Mouse (Mus musculus) inflammation-experienced regulatory T-cells, adult 6 months (primary cell): ENCODE results near the gene Bnip1. TPM values are rescaled to one million over a fixed set of nuclear protein-coding genes. Genes with fewer than 3 reads are reported as not detected.
A peak's percentile ranks its signal among the peaks of the same experiment; 100 is the strongest.

Experiments
- ATAC-seq: one replicate; pipeline ENCODE4 v1.8.0; 2017
- polyA plus RNA-seq, 3 experiments: library from polyadenylated mRNA; unstranded; fragments of 100-300 nt; shearing (Covaris generic); gene quantifications; one replicate each; pipeline ENCODE4 v1.2.1; 2017

Gene Bnip1
- polyA plus RNA-seq, result 10 to 100 TPM; 37.8 to 39.2 (median 38.1) TPM

- ATAC-seq, result peak; percentile 72
These were observed at the start of gene Bnip1 for GRCm38 (mm10) chr17:26780750-26781571. Gene Bnip1, plus strand, starts transcription at chr17:26781066.

- ATAC-seq, result no peak
These were observed 38.3 kb upstream of the Bnip1 start for GRCm38 (mm10) chr17:26742581-26742980.

- ATAC-seq, result no peak
These were observed 37.6 kb upstream of the Bnip1 start for GRCm38 (mm10) chr17:26743294-26743693.

GRCm38 (mm10) chr17:26749975-26750374, 30.9 kb upstream of the Bnip1 start:
- no peak for ATAC-seq

GRCm38 (mm10) chr17:26752297-26752696, 28.6 kb upstream of the Bnip1 start:
- peak; percentile 69 for ATAC-seq

GRCm38 (mm10) chr17:26753476-26753875, 27.4 kb upstream of the Bnip1 start:
- peak; percentile 93 for ATAC-seq

GRCm38 (mm10) chr17:26767100-26767753, 13.6 kb upstream of the Bnip1 start:
- no peak for ATAC-seq

- ATAC-seq, result no peak
These were observed 13.1 kb upstream of the Bnip1 start for GRCm38 (mm10) chr17:26767754-26768124.

GRCm38 (mm10) chr17:26776211-26776610, 4.7 kb upstream of the Bnip1 start:
- ATAC-seq, result no peak

- no peak for ATAC-seq
These were observed 2.9 kb upstream of the Bnip1 start for GRCm38 (mm10) chr17:26778001-26778400.

GRCm38 (mm10) chr17:26778430-26779100, 2.3 kb upstream of the Bnip1 start:
- ATAC-seq, result no peak

GRCm38 (mm10) chr17:26779471-26779870, 1.4 kb upstream of the Bnip1 start:
- ATAC-seq, result no peak

- no peak for ATAC-seq
These were observed 761 bp downstream of the Bnip1 start for GRCm38 (mm10) chr17:26781610-26782043.

- no peak for ATAC-seq
These were observed 3.7 kb downstream of the Bnip1 start for GRCm38 (mm10) chr17:26784525-26784924.

- ATAC-seq, result no peak
These were observed 5.7 kb downstream of the Bnip1 start for GRCm38 (mm10) chr17:26786586-26786985.

- no peak for ATAC-seq
These were observed 8.1 kb downstream of the Bnip1 start for GRCm38 (mm10) chr17:26788986-26789385.

- ATAC-seq, result no peak
These were observed 8.8 kb downstream of the Bnip1 start for GRCm38 (mm10) chr17:26789460-26790268.

- no peak for ATAC-seq
These were observed 9.7 kb downstream of the Bnip1 start for GRCm38 (mm10) chr17:26790269-26791214.

GRCm38 (mm10) chr17:26791580-26791979, 10.7 kb downstream of the Bnip1 start:
- ATAC-seq, result no peak

- no peak for ATAC-seq
These were observed 11.2 kb downstream of the Bnip1 start for GRCm38 (mm10) chr17:26792096-26792495.

- ATAC-seq, result no peak
These were observed 12.4 kb downstream of the Bnip1 start for GRCm38 (mm10) chr17:26793068-26793765.
